Mouse (Mus musculus) large intestine, adult 2 months (tissue): ENCODE results near the gene Ppp2r5e. TPM values are rescaled to one million over a fixed set of nuclear protein-coding genes. Genes with fewer than 3 reads are reported as not detected.
"Not testable (repeated sequence)": the region's sequence is repeated elsewhere in the genome, so short reads cannot be mapped to it uniquely, and the experiment has no call there.

Experiments used
- DNase-seq: peaks from one replicate; pipeline ENCODE4 v3.0.0-alpha.2; 2012; ENCODE audit warnings: low read depth, low spot score
- WGBS: fragments of 180-500 bp; shearing (Covaris S2); methylation state at CpG from one replicate; pipeline ENCODE4 v1.1.7; 2018; 5-methylcytosine and 5-hydroxymethylcytosine counted together
- polyA plus RNA-seq: library from polyadenylated mRNA; depleted of rRNA; stranded (reverse); fragments of >200 nt; gene quantifications from 2 replicates; pipeline ENCODE4 v1.2.3, GENCODE M21; 2012

Ppp2r5e gene
- polyA plus RNA-seq, 1 experiment: 5.7 TPM

DNA sequence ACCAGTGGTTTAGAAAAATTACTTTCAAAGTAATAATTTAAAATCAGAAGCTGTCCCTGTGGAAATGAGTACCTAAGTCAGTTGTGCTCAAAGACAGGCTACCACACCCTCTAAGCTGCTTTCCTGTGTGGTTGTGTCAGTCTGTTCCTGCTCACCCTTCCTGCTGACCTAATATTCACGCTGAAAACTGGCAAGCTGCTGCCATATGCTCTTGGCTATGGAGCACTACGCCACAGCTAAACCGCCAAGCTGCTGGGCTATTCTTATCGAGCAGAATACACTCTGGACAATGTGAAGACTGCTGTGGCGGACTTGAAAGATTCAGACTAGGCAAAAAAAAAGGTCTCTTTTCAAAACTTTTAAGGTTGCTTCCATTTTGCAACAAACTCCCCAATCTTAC is 135.5 kb downstream of the Ppp2r5e start:
- 84% methylated on average over 5 of the region's 5 CpGs for WGBS
- DNase-seq: no peak

DNA sequence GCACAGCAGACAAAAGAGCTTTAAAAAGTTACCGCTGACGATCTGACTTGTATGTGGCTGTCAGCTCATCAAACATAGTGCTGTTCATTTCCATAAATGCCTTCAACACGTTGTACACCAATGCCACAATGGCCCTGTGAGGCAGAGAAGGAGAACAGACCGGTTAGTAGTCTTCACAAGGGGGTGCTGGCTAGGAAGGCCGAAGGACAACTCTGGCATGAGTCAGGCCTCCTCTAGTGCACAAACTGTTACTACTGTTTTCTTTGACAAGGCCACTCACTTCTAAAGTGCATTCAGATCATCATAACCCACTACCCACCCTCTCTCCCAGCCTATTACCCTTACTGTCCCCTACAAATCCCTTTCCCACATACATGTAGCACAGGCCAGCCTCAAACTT is 136.4 kb downstream of the Ppp2r5e start:
- DNase-seq: no peak
- WGBS: 85% methylated on average over 5 of the region's 5 CpGs

DNA sequence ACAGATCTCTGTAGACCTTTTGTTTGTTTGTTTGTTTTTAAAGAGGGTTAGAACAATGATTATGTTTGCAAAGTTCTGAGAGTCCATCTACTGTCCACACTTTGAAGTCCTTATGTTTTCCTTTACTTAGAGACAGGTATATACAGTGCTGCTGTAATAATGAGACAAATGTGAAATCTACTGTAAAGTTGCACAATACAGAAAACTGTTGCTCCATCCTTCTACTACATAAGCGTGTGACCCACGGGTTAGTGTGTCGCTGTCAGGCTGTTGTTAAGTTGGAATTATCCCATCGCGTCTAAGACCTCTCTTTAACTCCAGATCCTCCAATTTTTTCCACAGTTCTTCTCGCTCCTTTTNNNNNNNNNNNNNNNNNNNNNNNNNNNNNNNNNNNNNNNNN is 142.6 kb downstream of the Ppp2r5e start:
- DNase-seq: no peak
- 84% methylated on average over 6 of the region's 6 CpGs for WGBS

DNA sequence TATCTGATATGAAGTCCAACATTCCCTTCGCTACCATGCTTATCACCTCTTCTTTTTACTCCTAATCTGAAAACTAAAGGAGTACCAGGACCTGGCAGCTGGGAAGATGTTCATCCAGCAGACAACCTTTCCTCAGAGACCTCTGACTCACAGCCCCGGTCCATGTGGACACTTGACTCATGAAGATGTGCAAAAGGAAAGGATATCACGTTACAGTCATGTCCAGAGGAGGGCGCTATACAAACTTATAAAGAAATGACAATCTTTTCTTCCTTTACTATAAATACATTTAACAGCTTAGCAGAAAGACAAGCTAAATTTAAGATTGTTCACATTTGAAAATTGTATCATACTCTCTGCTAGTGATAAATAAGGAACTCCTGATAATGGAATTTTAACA is 143.0 kb downstream of the Ppp2r5e start:
- WGBS: 80% methylated on average over 4 of the region's 4 CpGs
- DNase-seq: no peak

DNA sequence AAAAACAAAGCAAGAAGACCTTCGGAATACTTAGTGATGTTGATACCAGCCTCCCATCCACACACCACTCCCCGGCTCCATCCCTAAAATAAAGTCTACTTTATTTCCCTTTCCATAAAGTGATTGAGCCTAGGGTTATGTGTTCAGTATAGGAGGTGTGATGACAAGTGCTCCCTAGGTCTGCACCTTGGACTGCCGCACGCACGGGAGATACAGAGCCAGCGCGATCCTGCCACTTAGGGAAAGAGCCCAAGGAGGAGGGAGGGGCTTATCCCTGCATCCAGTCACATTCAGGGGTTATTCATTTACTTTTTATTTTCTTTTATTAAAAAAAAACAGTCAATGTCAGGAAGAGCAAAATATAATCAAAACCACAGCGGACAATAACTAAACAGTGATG is 145.5 kb downstream of the Ppp2r5e start:
- no peak for DNase-seq
- WGBS: 59% methylated on average over 8 of the region's 8 CpGs

DNA sequence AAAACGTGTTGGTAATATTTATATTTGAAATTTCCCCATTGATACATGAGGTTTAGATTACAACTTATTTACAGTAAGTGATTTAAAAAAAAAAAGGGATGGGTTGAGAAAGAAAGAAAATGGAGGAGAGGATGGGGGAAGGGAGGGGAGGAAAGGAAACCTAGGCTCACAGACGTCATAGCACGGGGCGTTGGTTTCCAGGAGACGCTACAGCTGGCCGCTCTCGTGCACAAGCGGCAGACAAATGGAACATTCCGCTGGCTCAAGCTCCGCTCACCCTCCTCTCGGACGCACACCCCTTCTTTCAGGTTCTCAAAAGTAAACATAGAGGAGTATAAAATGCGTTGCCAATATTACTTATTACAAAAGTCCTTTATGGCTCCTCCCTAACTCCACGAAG is 146.0 kb downstream of the Ppp2r5e start:
- 18% methylated on average over 14 of the region's 14 CpGs for WGBS
- no peak for DNase-seq

DNA sequence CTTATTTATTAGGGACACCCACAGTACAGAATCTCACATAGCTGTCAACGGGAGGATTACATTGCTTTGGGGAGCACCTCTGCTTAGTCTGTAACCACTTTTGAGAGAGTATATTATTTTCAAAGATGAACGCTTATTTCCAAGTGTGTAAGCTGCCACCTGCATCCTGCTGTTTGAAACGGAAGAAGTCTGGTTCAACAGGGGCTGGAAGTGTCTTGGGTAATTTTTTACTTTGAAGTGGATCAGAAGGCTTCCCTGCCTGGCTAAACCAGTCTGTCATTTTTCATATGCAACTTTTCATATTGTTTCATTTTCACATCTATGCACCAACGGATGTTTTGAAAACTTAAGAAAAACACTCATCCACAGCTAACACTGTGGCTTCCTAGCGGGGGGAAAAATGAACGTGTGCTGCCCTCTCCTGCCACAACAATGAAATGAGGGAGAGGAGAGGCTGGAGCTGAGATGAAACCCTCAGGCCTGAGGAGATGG is 146.5 kb downstream of the Ppp2r5e start:
- no peak for DNase-seq
- WGBS: 55% methylated on average over 6 of the region's 6 CpGs

DNA sequence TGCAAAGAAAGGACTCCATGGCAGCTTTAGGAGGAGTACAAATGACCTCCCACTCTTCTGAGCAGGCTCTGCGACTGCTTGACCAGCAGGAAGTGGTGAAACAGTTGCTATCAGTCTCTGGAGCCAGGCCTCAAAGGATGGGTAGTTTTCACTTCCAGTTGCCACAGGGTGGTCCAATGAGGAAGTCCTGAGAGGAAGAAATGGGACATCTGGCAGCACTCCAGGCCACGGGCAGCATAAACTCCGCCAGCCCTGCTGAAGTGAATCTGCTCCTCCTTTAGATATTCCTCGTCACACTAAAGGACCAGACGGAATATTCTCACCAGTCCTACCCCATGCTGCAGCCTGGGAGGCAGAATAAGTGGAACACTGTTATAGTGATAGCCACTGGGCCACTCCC is 147.1 kb downstream of the Ppp2r5e start:
- DNase-seq: no peak

DNA sequence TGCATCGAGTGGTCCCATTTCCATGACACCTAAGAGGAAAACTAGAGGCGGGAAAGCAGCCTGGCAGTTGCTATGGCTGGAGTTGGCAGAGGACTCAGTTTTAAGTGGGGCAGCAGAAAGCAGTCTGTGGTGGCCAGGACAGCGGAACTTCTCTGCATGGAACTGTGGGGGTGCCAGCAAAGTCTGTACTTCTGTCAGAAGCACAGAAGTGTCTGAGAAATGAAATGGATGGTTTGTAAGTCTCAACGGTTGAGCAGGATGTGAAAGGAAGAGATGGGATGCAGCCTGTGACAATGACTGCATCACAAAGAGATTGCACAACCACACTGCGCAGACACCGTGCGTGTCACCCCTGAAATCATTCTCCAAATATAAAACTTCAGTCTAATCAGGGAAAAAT is 149.8 kb downstream of the Ppp2r5e start:
- WGBS: 72% methylated on average over 7 of the region's 7 CpGs
- DNase-seq: no peak

More for the DNA sequence above, 147.1 kb downstream of the Ppp2r5e start:
- WGBS: 61% methylated on average over 5 of the region's 5 CpGs

DNA sequence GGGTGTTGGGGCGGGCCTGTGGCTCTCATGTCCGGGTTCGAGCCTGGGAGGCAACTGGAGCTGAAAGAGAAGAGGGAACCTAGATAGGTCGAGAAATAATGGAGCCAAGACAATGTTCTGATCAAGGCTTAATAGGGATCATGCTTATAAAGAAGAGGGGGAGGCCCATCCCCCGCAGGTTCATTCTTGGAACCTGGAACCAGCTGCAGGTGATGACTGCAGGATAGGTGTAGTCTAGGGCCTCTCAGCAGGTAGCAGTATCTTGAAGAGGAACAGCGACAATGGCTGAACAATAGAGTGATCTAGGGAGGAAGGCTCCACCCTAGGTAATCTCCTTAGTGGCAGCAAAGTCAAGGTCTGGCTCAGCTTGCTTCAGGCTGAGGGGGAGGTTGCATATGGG is 163.6 kb downstream of the Ppp2r5e start:
- 80% methylated on average over 6 of the region's 6 CpGs for WGBS
- DNase-seq: not testable (repeated sequence)

DNA sequence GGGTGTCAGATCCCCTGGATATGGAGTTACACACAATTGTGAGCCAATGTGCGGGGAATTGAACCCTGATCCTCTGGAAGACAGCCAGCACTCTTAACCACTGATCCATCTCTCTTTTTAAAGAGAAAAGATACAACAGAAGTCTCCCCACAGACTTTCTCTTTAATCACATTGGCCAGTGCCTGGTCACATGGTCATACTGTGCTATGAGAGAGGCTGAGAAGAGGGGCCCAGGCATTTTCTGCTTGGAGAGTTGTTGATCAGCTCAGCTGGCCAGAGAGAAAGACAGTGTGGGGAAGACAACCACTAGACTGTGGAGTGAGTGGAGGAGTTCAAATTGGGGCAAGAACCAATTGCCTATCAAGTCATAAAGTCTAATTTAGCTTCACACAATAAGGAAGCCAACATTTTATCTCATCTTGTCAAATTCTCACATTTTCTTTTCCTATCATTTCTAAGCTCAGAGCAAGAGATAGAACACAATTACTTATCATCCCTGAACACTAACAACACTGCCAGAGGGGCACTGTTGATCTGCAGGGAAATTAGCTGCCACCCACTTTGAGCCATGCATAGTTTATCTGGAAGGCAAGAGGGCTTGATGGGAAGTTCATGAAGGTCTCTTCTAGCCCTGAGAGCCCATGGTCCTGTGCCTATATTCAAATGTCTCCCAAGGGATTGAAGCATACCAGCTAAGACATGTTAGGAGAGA is 166.2 kb downstream of the Ppp2r5e start:
- WGBS: 36% methylated on average over 1 of the region's 1 CpGs
- no peak for DNase-seq

DNA sequence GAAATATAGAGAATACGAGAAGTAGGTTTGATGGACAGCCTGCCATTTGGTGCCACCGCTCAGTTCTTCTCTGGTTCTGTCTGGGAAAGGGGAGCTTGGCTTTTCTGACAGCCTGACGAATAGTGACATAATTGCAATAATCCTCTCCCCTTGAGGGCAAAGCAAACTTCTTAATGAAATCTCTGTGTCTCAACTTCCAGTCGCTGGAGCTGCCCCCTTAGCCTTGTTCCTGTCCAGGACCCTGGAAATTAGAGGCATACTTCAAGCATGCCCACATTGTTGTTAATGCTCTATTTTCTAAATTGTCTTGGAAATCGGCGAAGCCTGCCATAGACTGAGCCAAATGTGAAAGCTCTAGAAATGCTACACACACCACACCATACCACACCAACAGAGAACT is 167.3 kb downstream of the Ppp2r5e start:
- 93% methylated on average over 6 of the region's 6 CpGs for WGBS
- no peak for DNase-seq

DNA sequence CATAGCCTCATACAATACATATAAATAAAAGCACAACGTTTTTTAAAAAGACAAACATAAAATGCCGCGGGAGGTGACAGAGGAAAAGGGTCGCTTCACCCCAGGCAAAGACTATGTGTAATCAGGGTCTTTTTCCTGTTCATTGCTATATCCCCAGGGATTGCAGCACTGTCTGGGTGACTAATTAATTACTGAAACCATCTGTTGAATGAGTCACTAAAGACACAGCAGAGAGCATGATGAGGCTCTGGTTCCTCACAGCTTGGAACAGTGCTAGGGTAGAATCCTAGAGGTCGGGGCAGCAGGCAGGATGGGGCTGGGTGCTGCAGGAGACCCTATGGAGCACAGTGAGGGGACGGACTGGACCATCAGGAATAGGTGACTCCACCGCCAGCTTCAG is 170.2 kb downstream of the Ppp2r5e start:
- WGBS: 77% methylated on average over 7 of the region's 7 CpGs

DNA sequence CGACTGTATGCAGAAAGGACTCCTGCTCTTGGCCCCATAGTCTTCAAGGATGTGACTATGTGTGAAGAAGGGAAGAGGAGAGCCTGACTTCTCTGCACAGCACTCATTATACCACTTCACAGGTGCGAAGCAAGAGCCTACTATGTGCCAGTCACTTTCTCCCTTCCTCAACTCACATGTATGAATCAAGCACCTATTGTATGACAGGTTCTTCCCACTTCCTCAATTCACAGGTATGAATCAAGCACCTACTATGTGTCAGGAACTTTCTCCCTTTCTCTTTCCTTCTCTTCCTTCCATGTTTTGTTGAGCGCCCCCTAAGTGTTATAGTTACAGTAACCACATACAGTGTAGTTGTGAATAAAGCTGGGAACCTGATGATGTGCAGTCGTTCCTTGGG is 171.2 kb downstream of the Ppp2r5e start:
- WGBS: 78% methylated on average over 4 of the region's 4 CpGs
- DNase-seq: no peak

More for the DNA sequence above, 170.2 kb downstream of the Ppp2r5e start:
- no peak for DNase-seq

DNA sequence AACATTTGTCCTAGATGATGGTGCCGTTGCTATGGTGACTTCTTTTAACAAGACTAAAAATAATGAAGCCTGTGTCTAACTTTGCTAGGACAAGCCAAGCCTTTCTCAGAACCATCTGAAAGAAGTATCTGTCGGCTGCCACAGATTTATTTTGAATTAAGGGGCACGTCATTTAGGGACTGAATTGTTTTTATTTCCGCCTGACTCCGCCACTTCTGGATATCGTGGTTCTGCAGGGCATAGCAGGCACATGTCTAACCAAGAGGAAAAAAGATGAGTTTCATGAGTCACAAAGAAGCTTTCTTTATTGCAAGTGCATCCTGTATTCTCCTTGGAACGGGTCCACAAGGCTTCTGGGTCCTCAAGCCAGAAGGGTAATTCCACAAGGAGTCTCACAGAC is 171.7 kb downstream of the Ppp2r5e start:
- DNase-seq: no peak
- 59% methylated on average over 7 of the region's 7 CpGs for WGBS

DNA sequence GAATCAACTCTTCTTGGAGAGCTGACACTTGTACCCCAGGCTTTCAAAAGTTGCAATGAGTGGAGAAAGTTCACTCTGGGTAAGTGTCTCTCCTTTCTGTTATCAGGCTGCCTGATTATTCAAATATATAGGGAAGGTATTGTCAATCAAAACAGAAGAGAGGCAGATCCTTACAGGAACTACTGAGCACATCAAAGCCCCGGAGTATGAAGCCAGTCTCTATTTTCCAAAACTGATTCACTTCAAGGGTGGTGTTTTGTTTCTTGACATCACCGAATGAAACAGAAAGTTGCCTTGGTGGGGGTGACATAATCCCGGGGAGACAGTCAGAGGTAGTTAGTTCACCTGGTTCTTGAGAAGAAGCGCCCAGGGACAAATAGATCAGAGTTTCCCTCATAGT is 179.4 kb downstream of the Ppp2r5e start, which contains the start of gene Gphb5:
Gene Gphb5, minus strand, starts transcription at position 101 of the 400 bp plus-strand sequence.
- no peak for DNase-seq
- 82% methylated on average over 4 of the region's 4 CpGs for WGBS

DNA sequence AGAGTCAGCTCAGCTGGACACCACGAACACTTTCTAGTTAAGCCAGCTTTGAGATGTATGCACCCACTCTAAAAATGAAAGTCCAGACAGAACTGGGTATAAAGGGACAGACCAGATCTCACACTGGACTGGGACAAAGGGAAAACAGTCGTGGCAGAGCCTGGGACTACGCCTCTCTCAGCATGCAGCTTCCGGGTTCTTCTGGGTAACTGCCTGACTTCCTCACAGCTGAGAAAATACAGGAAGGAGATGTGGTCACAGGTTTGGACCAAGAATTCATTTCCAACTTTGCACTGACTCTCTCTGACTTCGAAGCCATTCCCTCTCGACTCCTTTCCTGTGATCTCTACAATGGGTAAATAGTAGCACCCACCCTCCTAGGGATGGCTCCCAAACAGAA is 181.1 kb downstream of the Ppp2r5e start:
- DNase-seq: no peak
- 64% methylated on average over 6 of the region's 6 CpGs for WGBS

DNA sequence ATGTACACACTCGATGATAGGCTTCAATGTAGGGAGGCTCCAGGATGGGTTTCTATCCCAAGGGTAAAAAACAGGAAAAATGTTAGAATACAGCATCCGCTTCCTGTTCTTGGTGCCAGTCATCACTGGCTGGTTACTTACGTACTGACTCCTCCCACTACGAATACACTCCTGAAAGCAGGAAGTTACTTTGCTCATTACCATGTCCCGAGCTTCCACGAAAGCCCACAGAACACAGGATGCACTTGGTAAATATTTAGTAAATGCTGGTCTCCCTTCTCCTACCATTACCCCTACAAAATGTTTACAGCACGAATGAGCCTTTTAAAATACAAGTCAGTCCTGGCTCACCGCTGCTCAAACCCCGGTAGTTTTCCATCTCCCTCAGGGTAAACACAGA is 183.1 kb downstream of the Ppp2r5e start:
- DNase-seq: no peak
- WGBS: 47% methylated on average over 9 of the region's 9 CpGs
